Mouse (Mus musculus) lung, postnatal 10 days (tissue): Measurements from ENCODE around the gene Copz1.
A peak's percentile ranks its signal among the peaks of the same experiment; 100 is the strongest.

Experiments used
- DNase-seq: peaks from one replicate; pipeline ENCODE4 v3.0.0; 2021

Gene Copz1

GRCm38 (mm10) chr15:103313495-103314095 lies 41.1 kb downstream of the Copz1 start:
- DNase-seq: peak; percentile 76

GRCm38 (mm10) chr15:103314181-103314580 lies 41.7 kb downstream of the Copz1 start:
- no peak for DNase-seq

- DNase-seq: peak; percentile 87
Measured at GRCm38 (mm10) chr15:103315011-103315502, 42.5 kb downstream of the Copz1 start.

GRCm38 (mm10) chr15:103315979-103316776 lies 43.7 kb downstream of the Copz1 start:
- DNase-seq: no peak

GRCm38 (mm10) chr15:103317120-103317519 lies 44.6 kb downstream of the Copz1 start:
- DNase-seq: no peak

- DNase-seq: no peak
Measured at GRCm38 (mm10) chr15:103317731-103318130, 45.2 kb downstream of the Copz1 start.

- DNase-seq: no peak
Measured at GRCm38 (mm10) chr15:103318201-103318816, 45.8 kb downstream of the Copz1 start.

GRCm38 (mm10) chr15:103321076-103321475 lies 48.6 kb downstream of the Copz1 start:
- DNase-seq: peak; percentile 62

- no peak for DNase-seq
Measured at GRCm38 (mm10) chr15:103322396-103322795, 49.9 kb downstream of the Copz1 start.

- peak; percentile 64 for DNase-seq
Measured at GRCm38 (mm10) chr15:103323070-103323454, 50.5 kb downstream of the Copz1 start.

- DNase-seq: peak; percentile 94
Measured at GRCm38 (mm10) chr15:103323455-103324247, 51.1 kb downstream of the Copz1 start.

- DNase-seq: no peak
Measured at GRCm38 (mm10) chr15:103333081-103333615, 60.6 kb downstream of the Copz1 start.

GRCm38 (mm10) chr15:103333738-103334137 lies 61.2 kb downstream of the Copz1 start:
- DNase-seq: no peak

- no peak for DNase-seq
Measured at GRCm38 (mm10) chr15:103334194-103334593, 61.7 kb downstream of the Copz1 start.

GRCm38 (mm10) chr15:103335040-103335439 lies 62.5 kb downstream of the Copz1 start:
- DNase-seq: no peak

GRCm38 (mm10) chr15:103335488-103336235 lies 63.1 kb downstream of the Copz1 start:
- no peak for DNase-seq

GRCm38 (mm10) chr15:103336996-103337667 lies 64.6 kb downstream of the Copz1 start:
- no peak for DNase-seq

GRCm38 (mm10) chr15:103338829-103339165 lies 66.3 kb downstream of the Copz1 start:
- no peak for DNase-seq

- no peak for DNase-seq
Measured at GRCm38 (mm10) chr15:103339166-103339960, 66.8 kb downstream of the Copz1 start.

- DNase-seq: no peak
Measured at GRCm38 (mm10) chr15:103339961-103340337, 67.4 kb downstream of the Copz1 start, which contains the start of gene Zfp385a. Gene Zfp385a, minus strand, starts transcription at chr15:103340093.

GRCm38 (mm10) chr15:103340786-103341185 lies 68.3 kb downstream of the Copz1 start:
- no peak for DNase-seq
